Mouse (Mus musculus) midbrain, embryonic 16.5 days (tissue): ENCODE measurements around the gene Evx2. TPM values are rescaled to one million over a fixed set of nuclear protein-coding genes. Genes with fewer than 3 reads are reported as not detected.

ENCODE experiments used
- ATAC-seq: fragments of 200-750 bp; cut with Nextera tagmentation; 2 replicates; pipeline ENCODE4 v1.8.0; 2017; ENCODE audit warnings: moderate TSS enrichment
- H3K27ac ChIP-seq: fragments of 300-500 bp; sonication (generic); 2 replicates; pipeline ENCODE4 v1.5.1; 2014; ENCODE audit warnings: mild to moderate bottlenecking, low read length, mixed read lengths
- H3K27me3 ChIP-seq: fragments of 300-500 bp; sonication (generic); 2 replicates; pipeline ENCODE4 v1.6.1; 2014; ENCODE audit warnings: low read depth, low read length, mixed read lengths; ENCODE audit not compliant: control insufficient read depth, insufficient read depth
- H3K36me3 ChIP-seq: fragments of 300-500 bp; sonication (generic); 2 replicates; pipeline ENCODE4 v1.6.1; 2014; ENCODE audit warnings: mild to moderate bottlenecking, low read length, moderate library complexity, mixed read lengths; ENCODE audit not compliant: control insufficient read depth, insufficient read depth
- H3K4me1 ChIP-seq: fragments of 300-500 bp; sonication (generic); 2 replicates; pipeline ENCODE4 v1.6.1; 2014; ENCODE audit warnings: mild to moderate bottlenecking, low read length, mixed read lengths; ENCODE audit not compliant: control insufficient read depth, insufficient read depth
- H3K4me2 ChIP-seq: fragments of 300-500 bp; sonication (generic); 2 replicates; pipeline ENCODE4 v1.6.1; 2014; ENCODE audit warnings: mild to moderate bottlenecking, low read length, mixed read lengths
- H3K4me3 ChIP-seq: fragments of 300-500 bp; sonication (generic); 2 replicates; pipeline ENCODE4 v1.5.1; 2014; ENCODE audit warnings: low read depth, mild to moderate bottlenecking, low read length, moderate library complexity, mixed read lengths
- H3K9ac ChIP-seq: fragments of 300-500 bp; sonication (generic); 2 replicates; pipeline ENCODE4 v1.6.1; 2014; ENCODE audit warnings: low read depth, low read length, mixed read lengths
- H3K9me3 ChIP-seq: fragments of 300-500 bp; sonication (generic); replicated peaks from 2 replicates; pipeline ENCODE4 v1.6.1; 2014; ENCODE audit warnings: mild to moderate bottlenecking, low read length, mixed read lengths; ENCODE audit not compliant: control insufficient read depth, poor library complexity, severe bottlenecking
- WGBS: fragments of 180-500 bp; shearing (Covaris S2); extraction: QIAGEN DNeasy Blood & Tissue Kit; methylation state at CpG from one replicate; pipeline ENCODE4 v1.1.7; 2014; 5-methylcytosine and 5-hydroxymethylcytosine counted together
- polyA plus RNA-seq: library from polyadenylated mRNA; unstranded; fragments of >200 nt; fragmentation: Nextera tagmentation; extraction: Ambion mirVana; gene quantifications from 2 replicates; pipeline ENCODE4 v1.2.1, GENCODE M21; 2015

The Evx2 gene
- polyA plus RNA-seq, 1 experiment from 2014 or later, result 0.21 TPM

DNA sequence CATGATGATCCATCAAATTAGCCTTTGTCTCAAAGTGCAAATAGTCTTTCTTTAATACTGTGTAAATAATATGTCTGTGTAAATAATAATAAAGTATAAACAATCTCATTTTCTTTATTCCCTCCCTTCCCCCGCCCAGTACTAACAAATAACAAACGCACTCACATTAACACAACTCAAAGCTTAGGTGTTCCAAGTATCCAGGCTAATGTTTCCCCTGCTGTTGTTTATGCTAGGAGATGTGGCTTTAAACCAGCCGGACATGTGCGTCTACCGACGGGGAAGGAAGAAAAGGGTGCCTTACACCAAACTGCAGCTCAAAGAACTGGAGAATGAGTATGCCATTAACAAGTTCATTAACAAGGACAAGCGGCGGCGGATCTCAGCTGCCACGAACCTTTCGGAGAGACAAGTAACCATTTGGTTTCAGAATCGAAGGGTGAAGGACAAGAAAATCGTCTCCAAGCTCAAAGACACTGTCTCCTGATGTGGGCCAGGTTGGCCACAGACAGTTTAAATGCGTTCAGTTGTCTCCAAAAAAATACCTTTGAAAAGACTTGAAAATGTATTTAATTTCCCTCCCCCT, 10.4 kb upstream of the Evx2 start:
- H3K27ac ChIP-seq, result no peak overlapping the region
- H3K9ac ChIP-seq, result no peak overlapping the region
- no peak for ATAC-seq
- peaks cover 7% of the 10 kb centered on the region for H3K4me1 ChIP-seq
- H3K9me3 ChIP-seq, result no peaks in the 10 kb centered on the region
- H3K4me3 ChIP-seq, result no peak overlapping the region
- H3K4me2 ChIP-seq, result no peak overlapping the region
- H3K36me3 ChIP-seq, result no peaks in the 10 kb centered on the region
- WGBS, result 3% methylated on average over 14 of the region's 14 CpGs
- peaks cover 86% of the 10 kb centered on the region for H3K27me3 ChIP-seq

DNA sequence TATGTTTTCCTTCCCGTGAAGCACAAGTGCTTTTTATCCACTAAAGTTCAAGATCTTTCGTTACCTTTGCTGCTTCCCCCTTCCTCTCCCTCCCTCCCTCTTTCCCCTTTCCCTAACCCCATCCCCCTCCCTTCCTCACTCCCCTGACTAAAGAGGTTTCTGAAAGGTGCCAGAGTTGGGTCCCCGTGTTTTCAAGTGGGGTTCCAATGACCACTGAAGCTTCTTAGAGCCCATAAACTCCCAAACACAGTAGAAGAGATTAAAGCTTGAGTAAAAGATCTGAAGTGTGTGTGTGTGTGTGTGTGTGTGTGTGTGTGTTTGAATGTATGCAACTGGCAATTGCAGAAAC, 9.8 kb upstream of the Evx2 start:
- Histone ChIP-seq H3K4me3 (no peak overlapping the region), H3K9me3 (no peaks in the 10 kb centered on the region), H3K4me1 (peaks cover 7% of the 10 kb centered on the region), H3K36me3 (no peaks in the 10 kb centered on the region), H3K9ac (no peak overlapping the region), H3K4me2 (no peak overlapping the region), H3K27me3 (peaks cover 86% of the 10 kb centered on the region), H3K27ac (no peak overlapping the region)
- no peak for ATAC-seq
- WGBS, result 0% methylated on average over 3 of the region's 3 CpGs

DNA sequence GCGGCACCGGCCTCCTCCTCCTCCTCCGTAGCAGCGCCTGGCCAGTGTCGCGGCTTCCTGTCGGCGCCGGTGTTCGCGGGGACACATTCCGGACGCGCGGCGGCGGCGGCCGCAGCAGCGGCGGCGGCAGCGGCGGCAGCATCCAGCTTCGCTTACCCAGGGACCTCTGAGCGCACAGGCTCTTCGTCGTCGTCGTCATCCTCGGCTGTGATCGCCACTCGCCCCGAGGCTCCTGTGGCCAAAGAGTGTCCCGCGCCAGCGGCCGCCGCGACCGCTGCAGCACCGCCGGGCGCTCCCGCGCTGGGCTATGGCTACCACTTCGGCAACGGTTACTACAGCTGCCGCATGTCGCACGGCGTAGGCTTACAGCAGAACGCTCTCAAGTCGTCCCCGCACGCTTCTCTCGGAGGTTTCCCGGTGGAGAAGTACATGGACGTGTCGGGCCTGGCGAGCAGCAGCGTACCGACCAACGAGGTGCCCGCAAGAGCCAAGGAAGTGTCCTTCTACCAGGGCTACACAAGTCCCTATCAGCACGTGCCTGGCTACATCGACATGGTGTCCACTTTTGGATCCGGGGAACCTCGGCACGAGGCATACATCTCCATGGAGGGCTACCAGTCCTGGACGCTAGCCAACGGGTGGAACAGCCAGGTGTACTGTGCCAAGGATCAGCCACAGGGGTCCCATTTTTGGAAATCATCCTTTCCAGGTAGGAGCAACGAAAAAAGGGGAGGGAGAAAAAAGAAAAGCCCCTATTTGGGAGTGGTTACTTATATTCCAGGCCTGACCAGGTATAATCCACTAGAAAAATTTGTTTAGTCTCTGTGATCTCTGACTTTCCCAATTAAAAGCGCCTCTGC, 9.2 kb upstream of the Evx2 start:
- peak overlapping the region; percentile 45 for H3K4me2 ChIP-seq
- H3K36me3 ChIP-seq, result no peaks in the 10 kb centered on the region
- no peak overlapping the region for H3K27ac ChIP-seq
- H3K4me1 ChIP-seq, result peaks cover 7% of the 10 kb centered on the region
- under 1% methylated on average over 54 of the region's 74 CpGs for WGBS
- peak overlapping the region; percentile 8; the same call in 1 of the 2 replicates for H3K4me3 ChIP-seq
- no peak overlapping the region for H3K9ac ChIP-seq
- H3K9me3 ChIP-seq, result no peaks in the 10 kb centered on the region
- no peak for ATAC-seq
- peaks cover 86% of the 10 kb centered on the region for H3K27me3 ChIP-seq

DNA sequence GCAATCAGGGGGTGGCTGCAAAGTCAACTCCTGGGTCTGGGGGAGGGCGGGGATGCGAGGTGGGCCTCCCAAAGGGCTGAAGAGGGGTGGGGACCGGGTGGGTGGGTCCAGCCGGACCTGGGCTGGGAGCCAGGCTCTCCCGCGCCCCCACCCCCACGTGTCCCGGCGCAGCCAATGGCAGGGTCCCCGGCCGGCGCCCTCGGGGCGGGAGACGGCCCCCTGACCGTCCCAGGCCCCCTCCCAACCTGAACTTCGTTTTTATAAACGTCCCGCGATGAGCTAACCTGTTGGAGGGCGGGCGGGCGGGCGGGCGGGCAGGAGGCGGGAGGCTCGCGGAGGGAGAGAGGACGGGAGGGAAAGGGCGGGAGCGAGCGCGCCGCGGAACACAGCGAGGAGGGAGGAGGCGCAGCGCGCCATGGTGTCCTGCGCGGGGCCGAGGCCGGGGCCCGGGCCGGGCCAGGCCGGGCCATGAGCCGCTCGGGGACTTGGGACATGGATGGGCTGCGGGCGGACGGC, 8.5 kb upstream of the Evx2 start, which contains the start of gene Hoxd13:
Gene Hoxd13, plus strand, starts transcription at position 469 of the 516 bp plus-strand sequence.
- ATAC-seq, result no peak
- H3K27ac ChIP-seq, result no peak within 1 kb of the TSS
- H3K36me3 ChIP-seq, result no peaks in the 10 kb centered on the region
- no peaks in the 10 kb centered on the region for H3K9me3 ChIP-seq
- H3K9ac ChIP-seq, result no peak within 1 kb of the TSS
- H3K4me2 ChIP-seq, result peak within 1 kb of the TSS; percentile 45
- peak within 1 kb of the TSS; percentile 8 for H3K4me3 ChIP-seq
- peaks cover 85% of the 10 kb centered on the region for H3K27me3 ChIP-seq
- under 1% methylated on average over 22 of the region's 51 CpGs for WGBS
- peaks cover 6% of the 10 kb centered on the region for H3K4me1 ChIP-seq

DNA sequence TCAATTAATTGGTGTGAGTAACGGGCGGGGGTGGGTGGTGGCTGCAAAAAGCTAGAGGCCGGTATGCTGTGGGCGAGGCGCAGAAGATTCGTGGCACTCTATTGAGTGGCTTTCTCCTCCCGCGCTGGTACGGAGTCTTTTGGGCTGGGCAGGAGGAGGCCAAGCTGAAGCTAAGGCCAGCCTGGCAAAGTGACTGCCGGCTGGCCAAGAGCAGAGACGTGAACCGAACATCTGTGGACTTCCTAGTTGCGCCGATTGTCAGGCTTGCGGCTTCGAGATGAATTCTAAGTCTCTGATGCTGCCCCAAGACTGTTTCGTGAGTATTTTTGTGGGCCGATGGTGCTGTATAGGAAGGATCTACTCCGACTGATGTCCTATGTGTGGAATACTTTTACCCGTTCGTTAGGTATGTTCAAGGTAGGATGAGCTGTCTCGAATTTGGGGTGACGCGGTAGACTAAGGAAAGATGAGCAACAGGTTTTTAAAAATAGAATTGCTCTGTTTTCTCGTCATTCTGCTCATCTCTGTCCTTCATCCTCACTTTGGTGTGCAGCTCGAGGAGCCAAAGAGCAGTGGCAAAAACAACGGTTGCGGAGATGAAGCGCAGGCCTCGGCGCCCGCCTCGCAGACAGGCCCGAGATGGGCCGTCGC, 8.0 kb upstream of the Evx2 start:
- H3K9me3 ChIP-seq, result no peaks in the 10 kb centered on the region

DNA sequence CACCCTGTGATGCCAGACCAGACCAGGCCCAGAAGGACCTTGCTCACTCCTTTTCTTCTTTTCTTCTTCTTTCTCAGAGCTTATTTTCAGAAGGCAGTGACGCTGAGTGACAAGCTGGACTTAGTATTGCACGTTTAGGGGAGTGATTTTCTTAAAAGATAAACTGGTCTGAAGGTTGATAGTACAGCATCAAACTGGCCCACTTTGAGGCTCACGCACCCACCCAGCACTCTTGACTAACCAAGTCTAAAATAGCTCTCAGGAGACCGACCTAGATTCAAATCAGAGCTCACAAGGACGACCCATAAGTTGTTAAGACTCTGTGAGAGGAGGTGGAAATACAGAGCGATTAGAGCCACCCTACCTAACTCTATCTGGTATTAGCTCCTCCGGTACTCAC, 7.1 kb upstream of the Evx2 start:
- Histone ChIP-seq H3K4me2 (no peak overlapping the region), H3K4me1 (peaks cover 6% of the 10 kb centered on the region; the same call in 1 of the 2 replicates), H3K27me3 (peaks cover 86% of the 10 kb centered on the region), H3K9me3 (no peaks in the 10 kb centered on the region), H3K9ac (no peak overlapping the region), H3K4me3 (no peak overlapping the region), H3K36me3 (no peaks in the 10 kb centered on the region), H3K27ac (no peak overlapping the region)
- ATAC-seq, result no peak
- WGBS, result 3% methylated on average over 7 of the region's 7 CpGs

More for the DNA sequence above, 8.0 kb upstream of the Evx2 start:
- ATAC-seq, result no peak
- H3K9ac ChIP-seq, result no peak overlapping the region
- H3K4me1 ChIP-seq, result peaks cover 4% of the 10 kb centered on the region; the same call in 1 of the 2 replicates
- peaks cover 85% of the 10 kb centered on the region for H3K27me3 ChIP-seq
- no peak overlapping the region for H3K4me2 ChIP-seq
- no peak overlapping the region for H3K27ac ChIP-seq
- no peaks in the 10 kb centered on the region for H3K36me3 ChIP-seq
- 2% methylated on average over 36 of the region's 36 CpGs for WGBS
- no peak overlapping the region for H3K4me3 ChIP-seq

DNA sequence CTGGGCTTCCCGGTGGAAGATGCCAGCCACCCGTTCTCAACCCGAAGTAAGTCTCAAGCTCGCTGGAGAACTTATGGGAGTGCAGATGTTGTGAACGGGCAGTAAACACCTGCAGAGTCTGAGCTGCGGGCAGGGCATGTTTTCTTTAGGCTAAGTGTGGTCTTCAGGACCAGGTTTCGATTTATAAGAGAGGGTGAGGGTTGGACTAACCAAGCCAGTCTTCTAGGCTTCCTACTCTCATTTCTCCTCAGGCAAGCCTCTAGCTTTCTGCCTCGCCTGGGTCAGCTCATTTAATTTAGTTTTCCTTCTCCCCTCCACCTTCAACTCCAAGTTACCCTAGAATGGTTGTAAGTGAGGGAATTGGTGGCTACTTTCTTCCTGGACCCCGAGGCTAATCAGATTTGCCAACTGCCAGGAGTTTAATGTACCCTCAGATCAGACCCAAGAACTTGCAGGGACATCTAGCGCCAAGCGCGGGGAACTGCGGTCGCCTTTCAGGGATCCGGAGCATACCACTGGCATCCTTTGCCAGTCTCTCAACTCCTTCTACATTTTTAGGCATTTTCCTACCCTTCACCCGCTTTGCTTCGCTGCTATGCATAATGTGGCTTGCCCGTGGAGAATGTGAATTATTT, 4.1 kb upstream of the Evx2 start:
- 6% methylated on average over 18 of the region's 18 CpGs for WGBS
- ATAC-seq, result 0 out of 2 replicates have a peak, but pooled peaks have one; percentile 56
- Histone ChIP-seq H3K27ac (no peak overlapping the region), H3K9me3 (no peaks in the 10 kb centered on the region), H3K4me1 (peaks cover 5% of the 10 kb centered on the region; the same call in 1 of the 2 replicates), H3K27me3 (peaks cover 70% of the 10 kb centered on the region), H3K4me2 (no peak overlapping the region), H3K36me3 (no peaks in the 10 kb centered on the region), H3K4me3 (no peak overlapping the region), H3K9ac (no peak overlapping the region)

DNA sequence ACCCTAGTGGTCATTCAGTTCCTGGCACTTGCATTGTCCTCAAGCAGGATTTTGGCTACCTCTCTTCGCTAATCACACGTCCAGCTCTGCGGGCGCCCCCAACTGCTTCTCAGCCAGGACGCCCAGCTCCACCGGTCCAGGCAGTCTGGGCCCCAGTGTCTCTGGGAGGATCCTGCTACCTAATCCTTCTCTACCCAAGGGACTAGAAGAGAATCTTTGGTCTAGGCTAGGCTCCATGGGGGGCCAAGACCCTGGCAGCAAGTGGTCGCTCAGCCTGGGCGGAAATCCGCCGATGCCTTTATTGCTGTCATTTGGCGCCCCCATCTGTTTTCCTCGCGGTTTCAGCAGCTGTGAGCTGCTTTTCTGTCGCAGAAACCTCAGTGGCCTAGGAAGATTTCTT, 2.3 kb upstream of the Evx2 start:
- Histone ChIP-seq H3K4me2 (peak overlapping the region; percentile 53), H3K27ac (no peak overlapping the region), H3K4me3 (peak overlapping the region; percentile 17; the same call in 1 of the 2 replicates), H3K27me3 (peaks cover 59% of the 10 kb centered on the region), H3K9ac (no peak overlapping the region), H3K36me3 (no peaks in the 10 kb centered on the region), H3K4me1 (peaks cover 2% of the 10 kb centered on the region; the same call in 1 of the 2 replicates), H3K9me3 (no peaks in the 10 kb centered on the region)
- WGBS, result under 1% methylated on average over 14 of the region's 14 CpGs
- peak; percentile 75; the same call in 1 of the 2 replicates for ATAC-seq
